ENCODE assay signal across 25 mouse cellular contexts in genomic region chr2:119808438-119808837, GRCm38 (mm10). TPM values are rescaled to one million over a fixed set of nuclear protein-coding genes. Genes with fewer than 3 reads are reported as not detected.
DNase-seq lines count a peak whose midpoint lies in the region; ATAC-seq lines count a peak whose summit lies in the region.
"Had no signal": no experiment of that assay in that cellular context is flagged by ENCODE, and none has a peak within 500 bp of the region (broad histone marks: within the 10 kb centered on the region; RNA-seq: fewer than 3 reads in every experiment).

No protein-coding gene starts in this region.

- peak overlapping the region; percentile 76 for H3K27ac ChIP-seq in heart, embryonic 10.5 days
- no peak overlapping the region for H3K27ac ChIP-seq in hindbrain, embryonic 13.5 days
- no peak overlapping the region for H3K27ac ChIP-seq in hindbrain, embryonic 12.5 days
- no peak overlapping the region for H3K27ac ChIP-seq in midbrain, embryonic 11.5 days (ENCODE audit: low read depth, low read length)
- H3K27ac ChIP-seq in midbrain, embryonic 16.5 days (ENCODE audit: low read length) = no peak overlapping the region
- no peak overlapping the region for H3K27ac ChIP-seq in forebrain, embryonic 10.5 days
- H3K27ac ChIP-seq: embryonic facial prominence, embryonic 13.5 days; forebrain, embryonic 13.5 days; gastrocnemius, adult 2 months; hindbrain, embryonic 15.5 days had no signal

- H3K9ac ChIP-seq in hindbrain, embryonic 13.5 days = peak overlapping the region; percentile 43; the same call in 1 of the 2 replicates
- no peak overlapping the region for H3K9ac ChIP-seq in hindbrain, embryonic 12.5 days
- H3K9ac ChIP-seq in midbrain, embryonic 11.5 days (ENCODE audit: low read length) = no peak overlapping the region
- no peak overlapping the region for H3K9ac ChIP-seq in midbrain, embryonic 16.5 days (ENCODE audit: low read depth, low read length)
- H3K9ac ChIP-seq: embryonic facial prominence, embryonic 13.5 days; forebrain, embryonic 13.5 days; forebrain, postnatal 0 days; hindbrain, embryonic 15.5 days had no signal

- 4% methylated on average over 4 of the region's 4 CpGs for WGBS in heart, embryonic 10.5 days
- WGBS in hindbrain, embryonic 13.5 days = 35% methylated on average over 4 of the region's 4 CpGs
- WGBS in hindbrain, embryonic 12.5 days = 20% methylated on average over 4 of the region's 4 CpGs
- 23% methylated on average over 4 of the region's 4 CpGs for WGBS in midbrain, embryonic 11.5 days
- WGBS in midbrain, embryonic 16.5 days = 40% methylated on average over 4 of the region's 4 CpGs
- 24% methylated on average over 4 of the region's 4 CpGs for WGBS in forebrain, embryonic 10.5 days

- no peak for ATAC-seq in hindbrain, embryonic 13.5 days (ENCODE audit: low FRiP score)
- no peak for ATAC-seq in hindbrain, embryonic 12.5 days (ENCODE audit: low FRiP score)
- ATAC-seq in midbrain, embryonic 11.5 days (ENCODE audit: low FRiP score) = no peak
- ATAC-seq in midbrain, embryonic 16.5 days = no peak
- ATAC-seq: CD4-positive, CD25-positive, alpha-beta regulatory T cell, adult 4 months; forebrain, embryonic 13.5 days; forebrain, postnatal 0 days; inflammation-experienced regulatory T-cells, adult 6 months; intestine, postnatal 0 days had no signal

- peaks cover 62% of the 10 kb centered on the region for H3K4me1 ChIP-seq in heart, embryonic 10.5 days
- peaks cover 31% of the 10 kb centered on the region for H3K4me1 ChIP-seq in hindbrain, embryonic 13.5 days (replicated peaks)
- H3K4me1 ChIP-seq in hindbrain, embryonic 12.5 days = peaks cover 33% of the 10 kb centered on the region
- H3K4me1 ChIP-seq in midbrain, embryonic 11.5 days (ENCODE audit: control insufficient read depth, insufficient read depth, low read length) = peaks cover 23% of the 10 kb centered on the region
- peaks cover 16% of the 10 kb centered on the region for H3K4me1 ChIP-seq in midbrain, embryonic 16.5 days (ENCODE audit: control insufficient read depth, insufficient read depth, low read length)
- H3K4me1 ChIP-seq in forebrain, embryonic 10.5 days = peaks cover 53% of the 10 kb centered on the region

- DNase-seq in heart, embryonic 10.5 days (ENCODE audit: low spot score) = no peak
- no peak for DNase-seq in heart, adult 8-10 months (ENCODE audit: low spot score)
- peak; percentile 62 for DNase-seq in midbrain, embryonic 11.5 days (ENCODE audit: low spot score, missing footprints)
- DNase-seq in gastrocnemius, adult 18-20 months (ENCODE audit: low spot score) = no peak
- no peak for DNase-seq in forebrain, embryonic 10.5 days (ENCODE audit: extremely low spot score, low spot score)
- DNase-seq: adrenal gland, adult 8-10 months; adrenal gland, postnatal 36 days; B cell, adult 2 months; cerebellum, adult 11 months; cerebellum, postnatal 36 days; forebrain, postnatal 0 days; gastrocnemius, adult 2 months; gastrocnemius, postnatal 25 days; heart, postnatal 4 days had no signal

- no peak overlapping the region for H3K4me2 ChIP-seq in hindbrain, embryonic 13.5 days
- H3K4me2 ChIP-seq in hindbrain, embryonic 12.5 days (replicated peaks) = no peak overlapping the region
- H3K4me2 ChIP-seq in midbrain, embryonic 11.5 days = no peak overlapping the region
- H3K4me2 ChIP-seq in midbrain, embryonic 16.5 days (ENCODE audit: low read length) = no peak overlapping the region
- H3K4me2 ChIP-seq: embryonic facial prominence, embryonic 13.5 days; forebrain, embryonic 13.5 days; hindbrain, embryonic 15.5 days had no signal

- H3K27me3 ChIP-seq in heart, embryonic 10.5 days (ENCODE audit: insufficient read depth, poor library complexity, severe bottlenecking) = peaks cover 35% of the 10 kb centered on the region; the same call in 1 of the 2 replicates
- 0 out of 2 replicates have a peak, but pooled peaks cover 1% of the 10 kb centered on the region for H3K27me3 ChIP-seq in hindbrain, embryonic 13.5 days
- no peaks in the 10 kb centered on the region for H3K27me3 ChIP-seq in hindbrain, embryonic 12.5 days
- no peaks in the 10 kb centered on the region for H3K27me3 ChIP-seq in midbrain, embryonic 11.5 days (ENCODE audit: control insufficient read depth, insufficient read depth, low read length)
- H3K27me3 ChIP-seq in midbrain, embryonic 16.5 days (ENCODE audit: control insufficient read depth, insufficient read depth, low read depth, low read length) = no peaks in the 10 kb centered on the region
- peaks cover 28% of the 10 kb centered on the region for H3K27me3 ChIP-seq in forebrain, embryonic 10.5 days (ENCODE audit: poor library complexity, severe bottlenecking)
- H3K27me3 ChIP-seq: embryonic facial prominence, embryonic 13.5 days; forebrain, embryonic 13.5 days; hindbrain, embryonic 15.5 days had no signal

- no peaks in the 10 kb centered on the region for H3K9me3 ChIP-seq in heart, embryonic 10.5 days
- H3K9me3 ChIP-seq in hindbrain, embryonic 13.5 days = no peaks in the 10 kb centered on the region
- no peaks in the 10 kb centered on the region for H3K9me3 ChIP-seq in hindbrain, embryonic 12.5 days (replicated peaks)
- no peaks in the 10 kb centered on the region for H3K9me3 ChIP-seq in midbrain, embryonic 11.5 days (ENCODE audit: control insufficient read depth, low read length)
- H3K9me3 ChIP-seq in midbrain, embryonic 16.5 days (replicated peaks; ENCODE audit: control insufficient read depth, low read length, poor library complexity, severe bottlenecking) = no peaks in the 10 kb centered on the region
- no peaks in the 10 kb centered on the region for H3K9me3 ChIP-seq in forebrain, embryonic 10.5 days
- H3K9me3 ChIP-seq: embryonic facial prominence, embryonic 13.5 days; forebrain, embryonic 13.5 days; hindbrain, embryonic 15.5 days had no signal

- H3K4me3 ChIP-seq in heart, embryonic 10.5 days = no peak overlapping the region
- no peak overlapping the region for H3K4me3 ChIP-seq in hindbrain, embryonic 13.5 days
- H3K4me3 ChIP-seq in hindbrain, embryonic 12.5 days = no peak overlapping the region
- H3K4me3 ChIP-seq in midbrain, embryonic 11.5 days (ENCODE audit: low read depth, low read length) = no peak overlapping the region
- H3K4me3 ChIP-seq in midbrain, embryonic 16.5 days (ENCODE audit: low read depth, low read length) = no peak overlapping the region
- no peak overlapping the region for H3K4me3 ChIP-seq in forebrain, embryonic 10.5 days
- H3K4me3 ChIP-seq: embryonic facial prominence, embryonic 13.5 days; forebrain, embryonic 13.5 days; gastrocnemius, adult 2 months; hindbrain, embryonic 15.5 days had no signal

- H3K36me3 ChIP-seq in heart, embryonic 10.5 days = peaks cover 53% of the 10 kb centered on the region
- peaks cover 77% of the 10 kb centered on the region for H3K36me3 ChIP-seq in hindbrain, embryonic 13.5 days
- peaks cover 44% of the 10 kb centered on the region for H3K36me3 ChIP-seq in hindbrain, embryonic 12.5 days
- H3K36me3 ChIP-seq in midbrain, embryonic 11.5 days (ENCODE audit: control insufficient read depth, insufficient read depth, low read length) = peaks cover 2% of the 10 kb centered on the region
- H3K36me3 ChIP-seq in midbrain, embryonic 16.5 days (ENCODE audit: control insufficient read depth, insufficient read depth, low read length) = peaks cover 10% of the 10 kb centered on the region; the same call in 1 of the 2 replicates
- peaks cover 98% of the 10 kb centered on the region for H3K36me3 ChIP-seq in forebrain, embryonic 10.5 days (replicated peaks)

RNA-seq across cellular contexts. Expression of gene Tyro3, which starts 10.9 kb away (rescaled TPM):
- 8.9 and 11.6 TPM in 2 replicates for polyA plus RNA-seq in heart, embryonic 10.5 days (2016; fragmentation: Nextera tagmentation; extraction: Ambion mirVana)
- total RNA-seq in heart, adult 8-10 months (2022) = 1 to 10 TPM; 1.7 to 3.3 (median 2.2) TPM
- polyA plus RNA-seq in hindbrain, embryonic 13.5 days (2015; fragmentation: Nextera tagmentation; extraction: Ambion mirVana) = 19.4 and 20.0 TPM in 2 replicates
- 27.1 and 27.8 TPM in 2 replicates for polyA plus RNA-seq in hindbrain, embryonic 12.5 days (2016; fragmentation: Nextera tagmentation; extraction: Ambion mirVana)
- 19.1 and 22.6 TPM in 2 replicates for polyA plus RNA-seq in midbrain, embryonic 11.5 days (2014; fragmentation: Nextera tagmentation; extraction: Ambion mirVana)
- polyA plus RNA-seq in midbrain, embryonic 16.5 days (2015; fragmentation: Nextera tagmentation; extraction: Ambion mirVana) = 20.0 and 24.4 TPM in 2 replicates
- total RNA-seq in gastrocnemius, adult 18-20 months (2021) = under 1 TPM; 0.27 to 0.95 TPM
- polyA plus RNA-seq in forebrain, embryonic 10.5 days (2016; fragmentation: Nextera tagmentation; extraction: Ambion mirVana) = 27.0 and 27.6 TPM in 2 replicates
- total RNA-seq: granulocyte monocyte progenitor cell, adult 5-6 weeks had no signal

RNA-seq across cellular contexts. Expression of gene Rpap1, which starts 21.1 kb away (rescaled TPM):
- 31.4 and 32.0 TPM in 2 replicates for polyA plus RNA-seq in heart, embryonic 10.5 days (2016; fragmentation: Nextera tagmentation; extraction: Ambion mirVana)
- 10 to 100 TPM; 11.9 to 13.7 (median 13.4) TPM for total RNA-seq in heart, adult 8-10 months (2022)
- polyA plus RNA-seq in hindbrain, embryonic 13.5 days (2015; fragmentation: Nextera tagmentation; extraction: Ambion mirVana) = 22.2 and 22.6 TPM in 2 replicates
- polyA plus RNA-seq in hindbrain, embryonic 12.5 days (2016; fragmentation: Nextera tagmentation; extraction: Ambion mirVana) = 29.3 and 31.0 TPM in 2 replicates
- 18.2 and 22.8 TPM in 2 replicates for polyA plus RNA-seq in midbrain, embryonic 11.5 days (2014; fragmentation: Nextera tagmentation; extraction: Ambion mirVana)
- 16.9 and 17.5 TPM in 2 replicates for polyA plus RNA-seq in midbrain, embryonic 16.5 days (2015; fragmentation: Nextera tagmentation; extraction: Ambion mirVana)
- 10 to 100 TPM; 14.6 to 16.6 TPM for total RNA-seq in gastrocnemius, adult 18-20 months (2021)
- 42.3 and 43.5 TPM in 2 replicates for polyA plus RNA-seq in forebrain, embryonic 10.5 days (2016; fragmentation: Nextera tagmentation; extraction: Ambion mirVana)

RNA-seq across cellular contexts. Expression of gene Ltk, which starts 48.2 kb away (rescaled TPM):
- 0.10 and 0.13 TPM in 2 replicates for polyA plus RNA-seq in heart, embryonic 10.5 days (2016; fragmentation: Nextera tagmentation; extraction: Ambion mirVana)
- total RNA-seq in heart, adult 8-10 months (2022) = not detected
- 0.91 and 1.4 TPM in 2 replicates for polyA plus RNA-seq in hindbrain, embryonic 13.5 days (2015; fragmentation: Nextera tagmentation; extraction: Ambion mirVana)
- polyA plus RNA-seq in hindbrain, embryonic 12.5 days (2016; fragmentation: Nextera tagmentation; extraction: Ambion mirVana) = 0.23 and 0.34 TPM in 2 replicates
- 0.05 TPM in 1 of 2 replicates, not detected in the other for polyA plus RNA-seq in midbrain, embryonic 11.5 days (2014; fragmentation: Nextera tagmentation; extraction: Ambion mirVana)
- polyA plus RNA-seq in midbrain, embryonic 16.5 days (2015; fragmentation: Nextera tagmentation; extraction: Ambion mirVana) = 2.0 and 2.7 TPM in 2 replicates
- not detected for total RNA-seq in gastrocnemius, adult 18-20 months (2021)
- polyA plus RNA-seq in forebrain, embryonic 10.5 days (2016; fragmentation: Nextera tagmentation; extraction: Ambion mirVana) = 0.33 TPM in 1 of 2 replicates, not detected in the other
- total RNA-seq: gastrocnemius, adult 2 months; gastrocnemius, postnatal 25 days; granulocyte monocyte progenitor cell, adult 5-6 weeks had no signal
- polyA plus RNA-seq: CD4-positive, CD25-positive, alpha-beta regulatory T cell, adult 4 months; heart, embryonic 16.5 days had no signal
